Mouse (Mus musculus) monocyte, adult 2 months (primary cell): ENCODE measurements around the gene Pabpc6.

Experiments used
- DNase-seq, 2 experiments: peaks; one replicate each; pipeline ENCODE4 v3.0.0; 2022; ENCODE audit warnings: low spot score in 2 of 2, low read depth in 1 of 2

Gene Pabpc6

GRCm38 (mm10) chr17:9669283-9669905, at the start of gene Pabpc6:
Pabpc6 (minus strand) TSS chr17:9669717.
- DNase-seq, result no peak

DNA sequence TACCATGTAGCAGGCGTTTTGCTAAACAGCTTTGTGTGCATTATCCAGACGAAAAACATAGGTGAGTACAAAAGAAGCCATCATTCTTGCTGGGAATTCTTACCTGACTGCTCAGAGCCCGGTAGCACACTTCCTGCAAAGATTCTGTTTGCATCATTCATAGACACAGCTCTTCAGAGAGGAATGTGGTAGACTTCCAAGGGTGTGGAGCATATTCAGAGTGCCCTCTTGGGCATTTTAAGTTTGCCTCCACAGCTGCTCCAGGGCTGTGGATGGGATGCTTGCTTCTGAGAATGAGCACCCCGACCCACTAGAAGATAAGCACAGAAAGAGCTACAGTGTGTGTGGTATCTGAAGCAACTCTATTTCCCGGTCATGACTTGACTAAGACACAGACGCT, 41.4 kb upstream of the Pabpc6 start:
- no peak for DNase-seq

GRCm38 (mm10) chr17:9708888-9709287, 39.4 kb upstream of the Pabpc6 start:
- DNase-seq, result no peak

DNA sequence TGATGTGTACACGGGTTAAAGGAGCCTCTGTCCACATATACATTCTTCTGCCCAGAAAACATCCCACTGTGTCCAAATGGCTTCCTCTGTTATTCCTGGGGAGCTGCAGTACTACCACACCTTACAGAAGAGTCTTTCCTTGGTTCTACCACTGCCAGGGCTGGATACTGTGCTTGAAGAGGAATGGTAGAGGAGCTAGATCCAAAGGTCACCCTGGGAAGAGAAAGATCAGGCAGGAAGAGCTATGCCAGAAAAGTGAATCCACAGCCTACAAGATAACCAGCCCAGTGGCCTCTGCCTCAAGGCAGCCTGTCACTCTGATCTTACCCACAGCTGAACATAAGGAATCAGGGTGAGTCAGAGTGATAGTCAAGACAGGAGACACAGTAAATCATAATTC, 37.8 kb upstream of the Pabpc6 start:
- DNase-seq, result no peak

- no peak for DNase-seq
Measured at GRCm38 (mm10) chr17:9697763-9698162, 28.2 kb upstream of the Pabpc6 start.

- DNase-seq, result no peak
Measured at GRCm38 (mm10) chr17:9691251-9691650, 21.7 kb upstream of the Pabpc6 start.

- DNase-seq, result no peak
Measured at GRCm38 (mm10) chr17:9683539-9684155, 14.1 kb upstream of the Pabpc6 start.

DNA sequence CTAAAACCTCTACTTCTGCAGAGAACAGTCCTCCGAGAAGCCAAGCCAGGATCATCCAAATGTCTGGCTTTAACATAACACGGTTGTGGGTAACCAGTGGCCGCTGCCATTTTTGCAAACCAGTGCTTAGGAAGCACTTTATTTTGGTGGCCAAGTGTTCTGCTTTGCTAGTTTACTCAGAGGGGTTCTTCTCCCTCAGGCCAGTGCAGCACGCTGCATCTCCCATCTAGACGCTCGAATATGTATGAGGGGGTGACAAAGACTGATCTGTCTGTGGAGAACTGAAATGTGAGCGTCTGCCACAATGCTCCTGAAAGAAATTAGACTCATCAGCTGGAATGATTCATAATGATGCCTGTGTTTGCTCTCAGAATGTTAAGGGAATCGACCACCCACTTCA, 11.2 kb upstream of the Pabpc6 start:
- no peak for DNase-seq

DNA sequence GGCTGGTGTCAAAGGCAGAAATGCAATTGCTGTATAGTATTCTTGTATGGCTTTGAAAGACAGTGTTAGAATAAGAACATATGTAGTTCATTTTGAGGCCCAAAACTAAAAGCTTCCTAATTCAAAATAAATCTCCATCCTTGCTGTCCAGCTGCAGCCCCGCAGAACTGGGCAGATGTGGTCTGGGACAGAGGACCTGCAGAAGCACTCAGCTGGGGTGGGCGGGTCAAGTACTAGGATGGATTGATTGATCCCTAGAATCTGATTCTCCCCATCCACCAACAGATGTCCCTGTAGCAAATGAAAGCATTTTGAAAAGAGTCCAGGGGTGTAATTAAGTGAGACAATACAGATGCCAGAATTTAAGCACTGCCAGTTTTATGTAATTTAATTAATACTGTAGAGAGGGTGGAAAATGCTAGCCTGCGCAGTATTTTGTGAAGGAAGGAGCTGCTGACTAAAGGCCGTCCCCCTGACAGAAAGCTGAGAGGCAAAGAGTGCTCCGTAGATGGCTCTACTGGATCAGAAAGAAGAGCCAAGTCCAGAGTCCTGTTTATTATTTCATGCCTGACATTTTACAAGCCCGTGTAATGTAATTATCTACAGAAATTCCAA, 5.8 kb upstream of the Pabpc6 start:
- DNase-seq, result no peak

- DNase-seq, result no peak
Measured at GRCm38 (mm10) chr17:9667955-9668354, 1.6 kb downstream of the Pabpc6 start.

- no peak for DNase-seq
Measured at GRCm38 (mm10) chr17:9658651-9659050, 10.9 kb downstream of the Pabpc6 start.

DNA sequence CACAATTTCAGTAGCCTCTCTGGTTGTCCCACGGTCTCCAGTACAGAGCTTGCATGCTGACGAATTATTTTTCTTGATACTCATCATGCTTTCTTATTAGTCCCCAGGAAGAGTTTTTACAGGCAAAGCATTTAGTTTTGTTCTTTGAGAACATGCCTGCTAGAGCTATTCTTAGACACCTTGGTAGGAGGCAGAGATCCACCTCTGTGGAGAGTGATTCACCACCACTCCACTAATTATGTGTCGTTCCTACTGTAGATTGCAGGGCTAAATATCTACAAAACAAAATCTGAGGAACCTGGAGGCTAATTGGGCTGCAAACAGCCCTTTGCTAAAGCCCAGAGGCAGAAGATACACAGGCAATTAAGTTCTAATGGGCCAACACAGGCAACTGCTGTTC, 15.4 kb downstream of the Pabpc6 start:
- DNase-seq, result no peak

- no peak for DNase-seq
Measured at GRCm38 (mm10) chr17:9647644-9648043, 21.9 kb downstream of the Pabpc6 start.

DNA sequence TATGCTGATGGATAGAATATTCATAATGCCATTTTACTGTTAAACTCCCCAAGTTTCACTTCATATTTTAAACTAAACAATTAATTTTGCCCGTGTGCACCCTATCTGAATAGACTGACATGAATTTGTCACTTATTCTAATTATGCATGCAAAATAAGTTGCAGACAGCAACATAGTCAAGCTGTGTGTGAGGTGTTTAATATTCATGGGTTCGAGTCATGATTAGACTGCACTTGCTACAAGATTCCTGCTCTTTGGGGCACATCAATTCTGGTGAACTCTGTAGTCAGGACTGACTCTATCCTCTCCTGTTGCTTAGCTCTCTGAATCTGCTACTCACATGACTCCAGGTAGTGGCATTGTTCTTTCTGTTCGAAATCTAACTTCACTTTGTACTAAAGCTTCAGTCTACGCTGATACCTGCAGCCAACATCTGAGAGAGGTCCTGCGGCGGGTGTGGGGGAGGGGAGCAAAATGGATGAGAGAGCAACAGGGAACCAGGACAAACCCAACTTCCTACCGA, 25.8 kb downstream of the Pabpc6 start:
- DNase-seq, result no peak

DNA sequence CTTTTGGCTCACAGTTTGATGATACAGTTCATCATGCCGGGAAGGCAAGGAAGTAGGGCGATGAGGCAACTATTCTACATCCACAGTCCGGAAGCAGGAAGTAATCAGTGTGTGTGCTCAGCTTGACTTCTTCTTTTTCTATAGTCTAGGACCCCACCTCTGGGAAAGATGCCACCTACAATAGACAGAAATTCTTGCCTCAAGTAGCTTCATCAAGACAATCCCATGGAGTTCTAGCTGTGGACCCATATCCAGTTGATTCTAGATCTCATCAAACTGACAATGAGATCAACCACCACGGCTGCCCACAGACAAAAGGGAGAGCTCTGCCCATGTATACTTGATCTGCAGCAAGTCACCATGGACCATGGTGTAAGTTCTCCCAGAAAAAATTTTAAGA, 32.5 kb downstream of the Pabpc6 start:
- no peak for DNase-seq

- no peak for DNase-seq
Measured at GRCm38 (mm10) chr17:9632579-9633252, 36.8 kb downstream of the Pabpc6 start.

- DNase-seq, result no peak
Measured at GRCm38 (mm10) chr17:9632140-9632539, 37.4 kb downstream of the Pabpc6 start.

DNA sequence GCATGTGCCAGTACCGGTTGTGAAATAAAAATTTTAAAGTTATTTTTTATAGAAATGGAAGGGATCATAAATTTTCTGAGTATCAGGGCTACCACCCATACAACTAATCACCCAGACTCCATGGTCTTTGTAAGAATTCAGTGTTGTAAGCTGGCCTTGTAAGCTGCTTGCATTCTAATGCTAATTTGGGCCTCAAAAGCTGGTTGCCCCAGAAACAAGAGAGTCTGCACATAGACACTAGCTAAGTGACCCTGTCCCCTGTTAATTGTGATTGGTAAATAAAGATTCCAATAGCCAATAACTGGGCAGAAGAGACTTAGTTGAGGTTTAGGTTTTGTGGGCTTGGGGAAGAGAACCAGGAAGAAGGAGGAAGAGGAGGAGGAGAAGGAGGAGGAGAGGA, 38.4 kb downstream of the Pabpc6 start:
- no peak for DNase-seq

DNA sequence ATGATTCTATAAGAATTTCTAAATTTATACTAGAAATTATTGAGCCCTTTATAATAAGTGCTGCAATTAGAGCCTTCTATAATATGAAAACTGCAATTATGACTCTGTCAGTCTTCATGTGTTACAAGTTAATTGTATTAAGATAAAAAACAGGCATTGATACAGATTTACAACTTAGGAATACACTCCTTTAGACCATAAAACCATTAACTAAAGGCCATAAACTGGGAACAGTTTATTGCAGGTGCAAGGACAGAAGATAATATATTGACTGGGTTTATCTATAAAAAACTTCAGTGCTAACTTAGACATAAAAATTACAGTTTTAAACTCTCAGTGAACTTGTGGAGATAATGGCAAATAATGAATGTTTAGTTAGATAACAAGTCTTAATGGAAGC, 42.5 kb downstream of the Pabpc6 start:
- no peak for DNase-seq
